Mouse (Mus musculus) neural tube, embryonic 12.5 days (tissue): Measurements from ENCODE around the gene Treml4. TPM values are rescaled to one million over a fixed set of nuclear protein-coding genes. Genes with fewer than 3 reads are reported as not detected.

Experiments used
- ATAC-seq: fragments of 200-750 bp; cut with Nextera tagmentation; 2 replicates; pipeline ENCODE4 v1.8.0; 2017; ENCODE audit warnings: low read depth, mild to moderate bottlenecking, moderate TSS enrichment, moderate library complexity; ENCODE audit not compliant: low FRiP score
- H3K27ac ChIP-seq: fragments of 300-500 bp; sonication (generic); 2 replicates; pipeline ENCODE4 v1.5.1; 2016
- H3K27me3 ChIP-seq: fragments of 300-500 bp; sonication (generic); replicated peaks from 2 replicates; pipeline ENCODE4 v1.6.1; 2016; ENCODE audit warnings: mild to moderate bottlenecking
- H3K36me3 ChIP-seq: fragments of 300-500 bp; sonication (generic); 2 replicates; pipeline ENCODE4 v1.6.1; 2016; ENCODE audit warnings: mild to moderate bottlenecking
- H3K4me1 ChIP-seq: fragments of 300-500 bp; sonication (generic); 2 replicates; pipeline ENCODE4 v1.6.1; 2016
- H3K4me2 ChIP-seq: fragments of 300-500 bp; sonication (generic); replicated peaks from 2 replicates; pipeline ENCODE4 v1.6.1; 2016; ENCODE audit warnings: mild to moderate bottlenecking
- H3K4me3 ChIP-seq: fragments of 300-500 bp; sonication (generic); 2 replicates; pipeline ENCODE4 v1.5.1; 2016
- H3K9ac ChIP-seq: fragments of 300-500 bp; sonication (generic); 2 replicates; pipeline ENCODE4 v1.6.1; 2016; ENCODE audit warnings: mild to moderate bottlenecking
- H3K9me3 ChIP-seq: fragments of 300-500 bp; sonication (generic); 2 replicates; pipeline ENCODE4 v1.6.1; 2016; ENCODE audit warnings: mild to moderate bottlenecking
- WGBS: fragments of 180-500 bp; shearing (Covaris S2); methylation state at CpG from one replicate; pipeline ENCODE4 v1.1.7; 2016; 5-methylcytosine and 5-hydroxymethylcytosine counted together
- polyA plus RNA-seq: library from polyadenylated mRNA; unstranded; fragments of >200 nt; fragmentation: Nextera tagmentation; extraction: Ambion mirVana; gene quantifications from 2 replicates; pipeline ENCODE4 v1.2.1, GENCODE M21; 2016

Treml4 gene
- polyA plus RNA-seq, 1 experiment from 2014 or later: 0.14 TPM

GRCm38 (mm10) chr17:48256575-48256974, 7.5 kb upstream of the Treml4 start:
- ATAC-seq: no peak
- H3K27me3 ChIP-seq: no peaks in the 10 kb centered on the region
- H3K4me1 ChIP-seq: no peaks in the 10 kb centered on the region
- no peak overlapping the region for H3K4me3 ChIP-seq
- no peak overlapping the region for H3K27ac ChIP-seq
- H3K9ac ChIP-seq: no peak overlapping the region
- no peak overlapping the region for H3K4me2 ChIP-seq
- H3K9me3 ChIP-seq: peaks cover 9% of the 10 kb centered on the region; the same call in 1 of the 2 replicates
- no peaks in the 10 kb centered on the region for H3K36me3 ChIP-seq

- H3K4me2 ChIP-seq: no peak overlapping the region
- 80% methylated on average over 2 of the region's 2 CpGs for WGBS
- no peaks in the 10 kb centered on the region for H3K36me3 ChIP-seq
- H3K9me3 ChIP-seq: peaks cover 9% of the 10 kb centered on the region; the same call in 1 of the 2 replicates
- no peak overlapping the region for H3K9ac ChIP-seq
- no peaks in the 10 kb centered on the region for H3K27me3 ChIP-seq
- ATAC-seq: no peak
- H3K4me1 ChIP-seq: peaks cover 7% of the 10 kb centered on the region
- no peak overlapping the region for H3K4me3 ChIP-seq
- no peak overlapping the region for H3K27ac ChIP-seq
Observed at GRCm38 (mm10) chr17:48261868-48262267, 2.2 kb upstream of the Treml4 start.

- no peaks in the 10 kb centered on the region for H3K36me3 ChIP-seq
- 92% methylated on average over 7 of the region's 7 CpGs for WGBS
- no peaks in the 10 kb centered on the region for H3K27me3 ChIP-seq
- no peak overlapping the region for H3K4me2 ChIP-seq
- H3K9ac ChIP-seq: no peak overlapping the region
- H3K9me3 ChIP-seq: peaks cover 3% of the 10 kb centered on the region; the same call in 1 of the 2 replicates
- peaks cover 7% of the 10 kb centered on the region for H3K4me1 ChIP-seq
- H3K4me3 ChIP-seq: no peak overlapping the region
- ATAC-seq: no peak
- no peak overlapping the region for H3K27ac ChIP-seq
Observed at GRCm38 (mm10) chr17:48264662-48265061, 567 bp downstream of the Treml4 start.

- H3K9ac ChIP-seq: no peak overlapping the region
- H3K4me1 ChIP-seq: peaks cover 7% of the 10 kb centered on the region
- no peak overlapping the region for H3K4me2 ChIP-seq
- no peak overlapping the region for H3K27ac ChIP-seq
- peak; percentile 58 for ATAC-seq
- no peak overlapping the region for H3K4me3 ChIP-seq
- H3K36me3 ChIP-seq: no peaks in the 10 kb centered on the region
- H3K9me3 ChIP-seq: no peaks in the 10 kb centered on the region
- H3K27me3 ChIP-seq: no peaks in the 10 kb centered on the region; the same call in 1 of the 2 replicates
- WGBS: 8% methylated on average over 2 of the region's 2 CpGs
Observed at GRCm38 (mm10) chr17:48266138-48266537, 2.0 kb downstream of the Treml4 start.

GRCm38 (mm10) chr17:48266610-48267304, 2.7 kb downstream of the Treml4 start:
- peak; percentile 50; the same call in 1 of the 2 replicates for ATAC-seq
- H3K9ac ChIP-seq: no peak overlapping the region
- H3K4me1 ChIP-seq: peaks cover 7% of the 10 kb centered on the region
- H3K4me3 ChIP-seq: no peak overlapping the region
- WGBS: 20% methylated on average over 2 of the region's 2 CpGs
- H3K36me3 ChIP-seq: no peaks in the 10 kb centered on the region
- no peaks in the 10 kb centered on the region; the same call in 1 of the 2 replicates for H3K27me3 ChIP-seq
- no peak overlapping the region for H3K4me2 ChIP-seq
- H3K27ac ChIP-seq: no peak overlapping the region
- H3K9me3 ChIP-seq: no peaks in the 10 kb centered on the region

GRCm38 (mm10) chr17:48267591-48267990, 3.5 kb downstream of the Treml4 start:
- WGBS: 66% methylated on average over 1 of the region's 1 CpGs
- no peaks in the 10 kb centered on the region; the same call in 1 of the 2 replicates for H3K27me3 ChIP-seq
- no peaks in the 10 kb centered on the region for H3K36me3 ChIP-seq
- no peak overlapping the region for H3K4me2 ChIP-seq
- H3K27ac ChIP-seq: no peak overlapping the region
- no peak for ATAC-seq
- peaks cover 7% of the 10 kb centered on the region for H3K4me1 ChIP-seq
- H3K4me3 ChIP-seq: no peak overlapping the region
- no peaks in the 10 kb centered on the region for H3K9me3 ChIP-seq
- H3K9ac ChIP-seq: no peak overlapping the region

- Histone ChIP-seq H3K4me1 (peaks cover 7% of the 10 kb centered on the region), H3K36me3 (no peaks in the 10 kb centered on the region), H3K9me3 (no peaks in the 10 kb centered on the region), H3K9ac (no peak overlapping the region), H3K4me2 (no peak overlapping the region), H3K4me3 (no peak overlapping the region), H3K27me3 (no peaks in the 10 kb centered on the region; the same call in 1 of the 2 replicates), H3K27ac (no peak overlapping the region)
- ATAC-seq: no peak
Observed at GRCm38 (mm10) chr17:48268276-48268675, 4.2 kb downstream of the Treml4 start.

GRCm38 (mm10) chr17:48269833-48270232, 5.7 kb downstream of the Treml4 start:
- no peaks in the 10 kb centered on the region; the same call in 1 of the 2 replicates for H3K27me3 ChIP-seq
- H3K9ac ChIP-seq: no peak overlapping the region
- H3K36me3 ChIP-seq: no peaks in the 10 kb centered on the region
- H3K9me3 ChIP-seq: no peaks in the 10 kb centered on the region
- no peak overlapping the region for H3K4me2 ChIP-seq
- H3K4me1 ChIP-seq: peaks cover 7% of the 10 kb centered on the region
- H3K27ac ChIP-seq: no peak overlapping the region
- no peak overlapping the region for H3K4me3 ChIP-seq
- no peak for ATAC-seq
- WGBS: 80% methylated on average over 4 of the region's 4 CpGs

GRCm38 (mm10) chr17:48272158-48272557, 8.1 kb downstream of the Treml4 start:
- WGBS: 88% methylated on average over 5 of the region's 5 CpGs

GRCm38 (mm10) chr17:48272598-48272997, 8.5 kb downstream of the Treml4 start:
- H3K4me1 ChIP-seq: no peaks in the 10 kb centered on the region
- 97% methylated on average over 4 of the region's 4 CpGs for WGBS
- ATAC-seq: no peak

More at GRCm38 (mm10) chr17:48272158-48272557, 8.1 kb downstream of the Treml4 start:
- ATAC-seq: no peak
- H3K27ac ChIP-seq: no peak overlapping the region
- no peak overlapping the region for H3K4me2 ChIP-seq
- H3K4me3 ChIP-seq: no peak overlapping the region
- no peaks in the 10 kb centered on the region for H3K36me3 ChIP-seq
- H3K9me3 ChIP-seq: no peaks in the 10 kb centered on the region
- H3K9ac ChIP-seq: no peak overlapping the region
- no peaks in the 10 kb centered on the region; the same call in 1 of the 2 replicates for H3K27me3 ChIP-seq
- H3K4me1 ChIP-seq: no peaks in the 10 kb centered on the region

GRCm38 (mm10) chr17:48274098-48274497, 10.0 kb downstream of the Treml4 start:
- Histone ChIP-seq H3K4me3 (no peak overlapping the region), H3K9ac (no peak overlapping the region), H3K27ac (no peak overlapping the region), H3K9me3 (no peaks in the 10 kb centered on the region), H3K36me3 (no peaks in the 10 kb centered on the region), H3K4me1 (no peaks in the 10 kb centered on the region), H3K27me3 (no peaks in the 10 kb centered on the region; the same call in 1 of the 2 replicates), H3K4me2 (no peak overlapping the region)
- no peak for ATAC-seq
- WGBS: 82% methylated on average over 4 of the region's 4 CpGs

More at GRCm38 (mm10) chr17:48272598-48272997, 8.5 kb downstream of the Treml4 start:
- Histone ChIP-seq H3K9ac (no peak overlapping the region), H3K4me3 (no peak overlapping the region), H3K27me3 (no peaks in the 10 kb centered on the region; the same call in 1 of the 2 replicates), H3K4me2 (no peak overlapping the region), H3K9me3 (no peaks in the 10 kb centered on the region), H3K36me3 (no peaks in the 10 kb centered on the region), H3K27ac (no peak overlapping the region)

GRCm38 (mm10) chr17:48274885-48275284, 10.8 kb downstream of the Treml4 start:
- no peaks in the 10 kb centered on the region for H3K4me1 ChIP-seq
- no peak overlapping the region for H3K4me2 ChIP-seq
- 27% methylated on average over 6 of the region's 6 CpGs for WGBS
- H3K9me3 ChIP-seq: no peaks in the 10 kb centered on the region
- ATAC-seq: 0 out of 2 replicates have a peak, but pooled peaks have one; percentile 37
- H3K27me3 ChIP-seq: no peaks in the 10 kb centered on the region; the same call in 1 of the 2 replicates
- H3K4me3 ChIP-seq: no peak overlapping the region
- no peaks in the 10 kb centered on the region for H3K36me3 ChIP-seq
- H3K9ac ChIP-seq: no peak overlapping the region
- no peak overlapping the region for H3K27ac ChIP-seq

- Histone ChIP-seq H3K4me1 (no peaks in the 10 kb centered on the region), H3K4me3 (no peak overlapping the region), H3K36me3 (no peaks in the 10 kb centered on the region), H3K9me3 (no peaks in the 10 kb centered on the region), H3K4me2 (no peak overlapping the region), H3K27me3 (no peaks in the 10 kb centered on the region), H3K9ac (no peak overlapping the region), H3K27ac (no peak overlapping the region)
- 61% methylated on average over 7 of the region's 7 CpGs for WGBS
- no peak for ATAC-seq
Observed at GRCm38 (mm10) chr17:48275736-48276135, 11.6 kb downstream of the Treml4 start.
